7 mouse cellular contexts compared by ENCODE assay signal in the genomic region with DNA sequence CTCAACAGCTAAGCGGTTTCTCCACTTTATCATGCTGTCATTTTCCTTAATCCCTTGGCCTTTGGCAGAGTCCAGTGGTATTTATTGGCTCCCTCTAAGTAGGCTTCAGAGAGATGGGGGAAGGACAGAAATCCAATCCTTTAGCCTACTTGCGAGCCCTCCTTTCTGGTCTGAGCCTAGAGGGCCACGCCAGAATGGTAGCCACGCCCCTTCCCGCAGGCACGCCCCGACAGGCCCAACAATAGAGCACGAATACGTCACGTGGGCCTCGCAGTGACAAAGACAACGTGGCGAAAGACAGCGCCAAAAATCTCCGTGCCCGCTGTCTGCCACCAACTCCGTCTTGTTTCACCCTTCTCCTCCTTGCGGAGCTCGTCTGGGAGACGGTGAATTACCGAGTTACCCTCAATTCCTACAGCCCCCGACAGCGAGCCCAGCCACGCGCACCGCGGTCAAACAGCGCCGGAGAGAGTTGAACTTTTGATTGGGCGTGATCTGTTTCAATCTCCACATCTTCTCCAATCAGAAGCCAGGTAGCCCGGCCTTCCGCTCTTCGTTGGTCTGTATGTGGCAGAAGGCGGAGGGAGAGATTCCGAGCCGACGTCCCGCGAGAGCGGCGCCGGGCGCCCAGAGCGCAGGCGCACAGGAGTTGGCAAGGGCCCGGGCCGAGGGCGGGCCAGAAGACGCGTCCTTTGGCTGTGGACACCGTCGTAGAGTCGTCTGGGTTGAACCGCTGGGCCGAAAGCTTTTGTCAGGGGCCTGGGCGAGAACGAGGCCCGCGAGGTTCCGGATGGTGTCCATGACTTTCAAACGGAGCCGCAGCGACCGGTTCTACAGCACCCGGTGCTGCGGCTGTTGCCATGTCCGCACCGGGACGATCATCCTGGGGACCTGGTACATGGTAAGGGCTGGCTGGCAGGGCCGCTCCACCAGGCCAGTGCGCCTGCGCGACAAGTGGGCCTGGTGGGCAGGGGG. TPM values are rescaled to one million over a fixed set of nuclear protein-coding genes. Genes with fewer than 3 reads are reported as not detected.
DNase-seq lines count a peak whose midpoint lies in the region; ATAC-seq lines count a peak whose summit lies in the region.

Gene Laptm4a, plus strand, starts transcription at position 271 of the 975 bp plus-strand sequence.

- H3K4me1 ChIP-seq in intestine, embryonic 15.5 days (replicated peaks) = peaks cover 15% of the 10 kb centered on the region; the same call in 1 of the 2 replicates
- H3K4me1 ChIP-seq in midbrain, embryonic 10.5 days = peaks cover 49% of the 10 kb centered on the region

- peak within 1 kb of the TSS; percentile 99 for H3K27ac ChIP-seq in intestine, embryonic 15.5 days
- H3K27ac ChIP-seq in midbrain, embryonic 10.5 days (replicated peaks) = peak within 1 kb of the TSS; percentile 99

- H3K9ac ChIP-seq in intestine, embryonic 15.5 days = peak within 1 kb of the TSS; percentile 92

- H3K36me3 ChIP-seq in intestine, embryonic 15.5 days = peaks cover 2% of the 10 kb centered on the region; the same call in 1 of the 2 replicates
- H3K36me3 ChIP-seq in midbrain, embryonic 10.5 days = peaks cover 23% of the 10 kb centered on the region

- DNase-seq in adrenal gland, adult 2 months = peak; percentile 100
- peak; percentile 97 for DNase-seq in embryo, embryonic 11.5 days (ENCODE audit: low read depth, low spot score)
- peak; percentile 98 to 99 for DNase-seq in gastrocnemius, postnatal 36 days
- peak; percentile 97 to 99 for DNase-seq in left cerebral cortex, postnatal 25 days (ENCODE audit: low spot score in 2 of 2)
- peak; percentile 98 for DNase-seq in midbrain, embryonic 10.5 days (ENCODE audit: low spot score)
- DNase-seq in right cerebral cortex, postnatal 4 days = peak; percentile 94

- H3K9me3 ChIP-seq in intestine, embryonic 15.5 days = no peaks in the 10 kb centered on the region
- no peaks in the 10 kb centered on the region for H3K9me3 ChIP-seq in midbrain, embryonic 10.5 days (replicated peaks)

- WGBS in intestine, embryonic 15.5 days = under 1% methylated on average over 73 of the region's 73 CpGs
- under 1% methylated on average over 73 of the region's 73 CpGs for WGBS in midbrain, embryonic 10.5 days

- H3K4me2 ChIP-seq in intestine, embryonic 15.5 days (replicated peaks) = peak within 1 kb of the TSS; percentile 70

- no peaks in the 10 kb centered on the region for H3K27me3 ChIP-seq in intestine, embryonic 15.5 days (replicated peaks)
- no peaks in the 10 kb centered on the region for H3K27me3 ChIP-seq in midbrain, embryonic 10.5 days (ENCODE audit: low read depth, poor library complexity, severe bottlenecking)

- peak; percentile 99 for ATAC-seq in intestine, embryonic 15.5 days

- peak within 1 kb of the TSS; percentile 74 for H3K4me3 ChIP-seq in intestine, embryonic 15.5 days (replicated peaks)
- peak within 1 kb of the TSS; percentile 76 for H3K4me3 ChIP-seq in midbrain, embryonic 10.5 days

- intact Hi-C loops in gastrocnemius, postnatal 36 days (cut with DNase I) = no loop called here
- intact Hi-C loops in left cerebral cortex, postnatal 25 days (cut with DNase I) = loop anchor here (2.0 kb wide), 1 partner anchor 53 kb away; no protein-coding TSS in a partner anchor

RNA-seq across cellular contexts. Expression of gene Laptm4a, which starts in this region (rescaled TPM):
- 100 to 1,000 TPM; 500 to 622 TPM for total RNA-seq in adrenal gland, adult 2 months (2021)
- 243 and 281 TPM in 2 replicates for polyA plus RNA-seq in adrenal gland, adult 2 months (2012; rRNA removed)
- total RNA-seq in gastrocnemius, postnatal 36 days (2021) = 100 to 1,000 TPM; 214 to 221 TPM
- 249 and 294 TPM in 2 replicates for polyA plus RNA-seq in intestine, embryonic 15.5 days (2015; fragmentation: Nextera tagmentation; extraction: Ambion mirVana)
- total RNA-seq in left cerebral cortex, postnatal 25 days (2021) = 100 to 1,000 TPM; 173 to 188 TPM
- 144 and 174 TPM in 2 replicates for polyA plus RNA-seq in midbrain, embryonic 10.5 days (2016; fragmentation: Nextera tagmentation; extraction: Ambion mirVana)

Comparison
In these comparisons a context has a peak if more than half of its experiments do, and no peak if none do; other contexts are left out.
1. Peak in every context shown above with its lines: DNase-seq, ATAC-seq, H3K4me3 ChIP-seq and H3K27ac ChIP-seq.